In the genomic region with DNA sequence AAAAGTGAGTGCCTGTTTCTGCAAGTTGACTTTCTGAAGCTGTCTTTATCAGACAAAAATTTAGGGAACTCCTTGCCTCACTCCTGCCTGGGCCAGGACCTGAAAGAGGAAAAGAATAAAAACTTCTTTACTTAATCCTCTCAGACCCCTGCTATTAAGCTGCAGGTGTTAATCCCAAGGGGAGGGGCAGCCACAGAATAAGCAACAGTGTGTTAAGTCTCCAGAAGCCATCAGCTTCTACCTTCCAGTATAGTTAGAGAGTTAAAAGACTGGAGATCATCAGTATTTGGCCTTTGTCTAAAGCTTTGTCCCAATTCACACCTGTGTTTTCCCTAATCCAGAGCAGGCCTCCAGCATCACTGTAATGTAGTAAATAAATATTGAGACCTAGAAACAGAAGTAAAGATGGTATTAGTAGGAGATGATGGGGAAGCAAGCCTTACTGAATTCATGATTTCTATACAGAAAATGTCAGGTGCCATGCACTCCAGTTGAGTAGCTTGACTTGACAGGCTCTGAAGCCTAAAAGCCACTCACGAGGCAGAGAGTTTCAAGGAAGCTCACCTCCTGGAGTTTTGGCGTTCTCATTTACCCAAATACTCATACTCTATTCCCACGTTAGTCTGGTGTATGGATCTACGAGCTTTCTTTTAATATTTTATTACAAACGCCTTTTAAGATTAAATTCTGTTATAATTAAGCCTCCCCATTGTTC, we compare ENCODE assay signal across 18 mouse cellular contexts.
"Had no signal": no experiment of that assay in that cellular context is flagged by ENCODE, and none has a peak within 500 bp of the region (broad histone marks: within the 10 kb centered on the region; RNA-seq: fewer than 3 reads in every experiment).

No protein-coding gene starts in this region.

- H3K4me1 ChIP-seq: lung, embryonic 15.5 days; megakaryocyte, embryonic 14.5 days; midbrain, embryonic 13.5 days; midbrain, embryonic 15.5 days; neural tube, embryonic 12.5 days had no signal

- H3K36me3 ChIP-seq: lung, embryonic 15.5 days; midbrain, embryonic 13.5 days; midbrain, embryonic 15.5 days; neural tube, embryonic 12.5 days had no signal

- H3K27ac ChIP-seq: lung, embryonic 15.5 days; macrophage; midbrain, embryonic 13.5 days; midbrain, embryonic 15.5 days; neural tube, embryonic 12.5 days had no signal

- H3K27me3 ChIP-seq: lung, embryonic 15.5 days; megakaryocyte, embryonic 14.5 days; midbrain, embryonic 13.5 days; midbrain, embryonic 15.5 days; neural tube, embryonic 12.5 days had no signal

- H3K9ac ChIP-seq: liver, postnatal 0 days; lung, embryonic 15.5 days; midbrain, embryonic 13.5 days; midbrain, embryonic 15.5 days; neural tube, embryonic 12.5 days had no signal

- H3K4me3 ChIP-seq: lung, embryonic 15.5 days; megakaryocyte, embryonic 14.5 days; midbrain, embryonic 13.5 days; midbrain, embryonic 15.5 days; neural tube, embryonic 12.5 days had no signal

- ATAC-seq: liver, postnatal 0 days; lung, postnatal 0 days; midbrain, embryonic 13.5 days; midbrain, embryonic 15.5 days had no signal

- H3K9me3 ChIP-seq: lung, embryonic 15.5 days; megakaryocyte, embryonic 14.5 days; midbrain, embryonic 13.5 days; midbrain, embryonic 15.5 days; neural tube, embryonic 12.5 days had no signal

- DNase-seq: liver, postnatal 0 days; lung, adult 2 months; lung, postnatal 14 days; lung, postnatal 36 days; right cerebral cortex, postnatal 25 days; right cerebral cortex, postnatal 4 days; spleen, adult 18-20 months; thymus, adult 2 months; thymus, postnatal 25 days; thymus, postnatal 4 days had no signal

- H3K4me2 ChIP-seq: lung, embryonic 15.5 days; midbrain, embryonic 11.5 days; midbrain, embryonic 13.5 days; midbrain, embryonic 15.5 days; neural tube, embryonic 12.5 days had no signal
